Mouse (Mus musculus) gastrocnemius, postnatal 36 days (tissue): ENCODE data around the gene Mtr. TPM values are rescaled to one million over a fixed set of nuclear protein-coding genes. Genes with fewer than 3 reads are reported as not detected.

Source experiments
- DNase-seq, 2 experiments: peaks; one replicate each; pipeline ENCODE4 v3.0.0; 2022
- intact Hi-C: fragments of 180-260 bp; cut with DNase I; formaldehyde crosslinking; loops from one replicate; pipeline ENCODE4 v1.15.1; 2025
- long read RNA-seq, 2 experiments: library from polyadenylated mRNA; stranded (forward); transcript quantifications; one replicate each; pipeline ENCODE4 v2.0.0; 2021
- total RNA-seq, 2 experiments: library from RNA; stranded (reverse); gene quantifications; 2 replicates each; pipeline ENCODE4 v1.2.3; 2021

The Mtr gene
- total RNA-seq: 10 to 100 TPM; 14.0 to 14.8 TPM
- long read RNA-seq, experiment 1, partial matches to known transcripts: 1 of 4 reads
- long read RNA-seq, experiment 1, other reads (novel, unspliced or antisense): 3 of 4 reads
- long read RNA-seq, experiment 2, partial matches to known transcripts: 1 of 7 reads
- long read RNA-seq, experiment 2, other reads (novel, unspliced or antisense): 6 of 7 reads

DNA sequence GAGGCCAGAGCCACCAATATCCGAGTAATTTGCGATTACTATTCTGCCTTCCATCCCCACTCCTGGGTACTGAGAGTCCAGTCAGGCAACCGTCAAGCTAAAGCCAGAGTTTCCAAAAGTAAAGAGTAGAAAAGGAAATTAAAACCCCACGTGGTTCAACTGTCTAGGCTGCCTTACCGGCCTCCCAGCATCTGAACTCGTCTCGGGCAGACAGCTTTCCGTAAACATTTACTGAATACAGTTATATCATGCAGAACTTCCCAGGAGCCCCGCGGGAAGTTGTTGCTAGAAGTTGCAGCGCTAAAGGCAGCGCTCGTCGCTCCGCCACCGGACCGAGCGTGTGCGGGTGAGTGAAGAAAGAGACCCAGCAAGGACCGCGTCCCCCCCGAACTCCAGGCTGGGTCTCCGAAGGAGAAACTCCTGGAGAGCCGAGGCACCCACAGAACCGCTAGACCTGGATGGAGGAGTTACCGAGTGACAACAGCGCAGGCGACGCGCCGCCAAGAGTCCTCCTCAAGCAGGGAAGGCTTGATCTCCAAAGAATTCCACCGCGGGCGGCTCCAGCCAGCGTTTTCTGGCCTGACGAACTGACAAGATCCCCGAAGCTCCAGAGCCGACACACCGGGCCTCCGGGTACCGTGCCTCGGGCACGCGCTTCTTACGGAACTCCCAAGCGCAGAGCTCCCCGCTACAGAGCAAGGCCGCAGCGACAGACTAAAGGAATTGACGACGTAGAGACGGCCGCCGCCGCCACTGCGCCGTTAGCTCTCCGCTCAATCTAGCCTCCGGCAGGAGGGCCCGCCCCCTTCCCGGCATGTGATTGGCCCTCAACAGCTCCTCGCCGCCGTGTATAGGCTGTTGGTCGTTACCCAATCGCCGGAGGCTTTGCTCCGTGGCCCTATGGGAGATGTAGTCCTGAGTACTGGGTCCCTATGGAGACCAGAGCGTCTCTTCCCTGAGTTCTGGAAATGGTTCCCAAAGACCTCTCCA is at the start of gene Mtr:
Gene Mtr, minus strand, starts transcription at position 723 of the 990 bp plus-strand sequence.
- peak; percentile 85 to 93 for DNase-seq
- intact Hi-C loops: no loop called here

- intact Hi-C loops: no loop called here
- DNase-seq: no peak
Measured at GRCm38 (mm10) chr13:12307286-12307685, 49.4 kb upstream of the Mtr start.

DNA sequence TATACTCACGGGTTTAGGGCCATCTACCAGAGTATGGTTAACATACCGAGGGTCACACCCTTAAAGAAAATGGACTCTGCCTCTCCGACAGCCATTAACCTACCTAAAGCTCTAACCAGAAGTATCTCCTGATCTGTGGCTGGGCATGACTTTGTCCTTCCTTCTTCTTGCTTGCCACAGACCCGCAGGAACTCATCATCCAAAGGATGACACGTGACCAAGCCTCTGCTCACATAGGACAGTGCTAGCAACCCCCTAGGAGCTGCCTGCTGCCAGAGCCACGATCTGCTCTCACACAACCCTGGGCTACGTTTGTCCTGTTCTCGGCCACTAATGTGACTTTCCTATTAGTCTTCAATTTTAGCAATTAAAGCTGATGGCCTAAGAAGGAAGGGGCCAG is 47.6 kb upstream of the Mtr start:
- intact Hi-C loops: no loop called here

DNA sequence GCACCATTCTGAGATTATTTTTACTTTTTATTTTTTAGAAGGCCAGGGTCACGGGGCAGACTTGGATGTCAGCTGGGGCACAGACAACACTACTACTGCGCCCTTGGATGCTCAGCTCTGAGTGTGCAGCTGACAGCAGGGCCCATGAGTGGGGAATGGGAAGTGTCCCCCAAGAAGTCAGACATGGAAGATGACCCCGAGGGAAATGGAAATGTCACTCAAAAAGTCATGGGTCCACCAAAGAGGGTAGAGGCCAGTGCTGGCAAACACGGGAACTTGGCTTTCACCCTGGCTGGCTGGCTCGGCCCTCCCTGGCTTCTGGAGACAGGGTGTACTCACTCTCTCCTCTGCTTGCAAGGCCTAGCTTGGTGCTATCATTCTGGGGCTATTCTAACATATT is 47.1 kb upstream of the Mtr start:
- DNase-seq: no peak
- intact Hi-C loops: no loop called here

More for the DNA sequence above, 47.6 kb upstream of the Mtr start:
- no peak for DNase-seq

DNA sequence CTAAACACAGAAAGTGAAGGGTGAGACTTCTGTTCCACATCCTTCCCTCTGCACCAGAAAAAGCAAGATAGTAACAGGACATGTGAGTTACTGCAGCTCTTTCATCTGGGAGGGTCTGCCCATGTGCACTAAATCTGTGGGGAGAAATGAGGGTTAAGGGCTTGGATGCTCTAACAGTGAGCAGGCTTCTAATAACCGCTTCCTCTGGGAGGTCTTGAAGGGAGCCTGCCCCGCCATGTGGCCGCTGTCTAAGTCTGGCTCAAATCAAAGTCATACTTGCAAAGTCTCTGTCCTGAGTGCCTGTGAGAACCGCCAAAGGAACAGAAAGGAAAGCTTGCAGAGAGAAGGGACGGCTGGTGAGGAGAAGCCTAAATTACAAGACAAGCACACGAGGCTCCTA is 39.9 kb upstream of the Mtr start:
- intact Hi-C loops: no loop called here

DNA sequence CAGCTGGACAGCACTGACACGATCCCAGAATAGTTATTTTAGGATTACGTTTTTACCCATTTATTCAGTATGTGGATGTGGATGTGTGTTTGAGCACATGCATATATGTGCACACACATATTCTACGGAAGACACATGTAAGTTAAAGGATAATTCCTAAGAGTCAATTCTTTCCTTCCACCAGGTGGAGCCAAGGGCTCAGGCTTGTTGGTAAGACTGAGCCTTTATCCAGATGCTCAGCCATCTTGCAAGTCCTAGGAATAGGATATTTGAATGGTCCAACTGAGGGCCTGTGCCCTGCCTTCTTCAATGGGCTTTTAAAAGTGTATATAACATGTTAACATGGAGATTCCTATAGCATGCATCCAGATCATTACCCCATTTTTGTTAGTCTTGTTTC is 38.8 kb upstream of the Mtr start:
- intact Hi-C loops: loop anchor here (1.0 kb wide), 1 partner anchor 90 kb away; no protein-coding TSS in a partner anchor

More for the DNA sequence above, 39.9 kb upstream of the Mtr start:
- DNase-seq: no peak

DNA sequence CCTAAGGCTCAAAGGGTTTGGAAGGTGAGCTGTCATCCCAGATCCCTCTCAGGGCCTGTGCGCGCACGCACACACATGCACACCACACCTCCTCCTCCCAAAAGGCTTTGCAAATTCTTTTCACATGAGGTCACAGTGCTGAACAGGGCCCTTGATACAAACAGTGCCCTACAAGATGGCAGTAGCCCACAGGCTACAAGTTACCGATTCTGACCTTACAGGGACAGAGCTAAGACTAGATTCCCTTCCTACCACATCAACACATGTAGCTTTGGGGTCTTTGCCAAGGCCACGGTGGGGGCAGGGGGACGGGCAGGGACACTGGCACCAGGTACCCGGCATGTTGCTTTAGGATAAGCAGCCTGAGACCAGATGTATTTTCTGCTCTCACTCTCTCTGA is 35.9 kb upstream of the Mtr start:
- DNase-seq: no peak
- intact Hi-C loops: no loop called here

More for the DNA sequence above, 38.8 kb upstream of the Mtr start:
- DNase-seq: no peak

- intact Hi-C loops: no loop called here
- no peak for DNase-seq
Measured at GRCm38 (mm10) chr13:12290700-12291099, 32.8 kb upstream of the Mtr start.

DNA sequence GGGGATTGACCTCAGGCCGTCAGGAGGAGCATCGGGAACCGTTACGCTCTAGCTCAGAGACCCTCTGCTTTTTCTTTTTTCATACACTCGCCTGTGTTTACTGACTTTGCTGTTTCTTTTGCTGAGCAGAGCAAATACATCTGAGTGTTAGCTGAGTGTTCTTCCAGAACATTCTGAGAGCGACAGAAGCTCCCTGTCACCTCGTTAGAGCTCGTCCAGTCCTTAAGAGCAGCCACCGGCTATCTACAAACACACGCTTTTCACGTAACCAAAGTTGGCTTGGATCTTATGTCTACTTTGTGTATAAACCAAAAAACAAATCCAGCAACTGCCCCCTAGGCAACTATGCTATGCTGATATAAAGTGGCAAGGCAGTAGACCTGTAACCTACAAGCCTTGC is 26.6 kb upstream of the Mtr start:
- DNase-seq: no peak
- intact Hi-C loops: no loop called here

DNA sequence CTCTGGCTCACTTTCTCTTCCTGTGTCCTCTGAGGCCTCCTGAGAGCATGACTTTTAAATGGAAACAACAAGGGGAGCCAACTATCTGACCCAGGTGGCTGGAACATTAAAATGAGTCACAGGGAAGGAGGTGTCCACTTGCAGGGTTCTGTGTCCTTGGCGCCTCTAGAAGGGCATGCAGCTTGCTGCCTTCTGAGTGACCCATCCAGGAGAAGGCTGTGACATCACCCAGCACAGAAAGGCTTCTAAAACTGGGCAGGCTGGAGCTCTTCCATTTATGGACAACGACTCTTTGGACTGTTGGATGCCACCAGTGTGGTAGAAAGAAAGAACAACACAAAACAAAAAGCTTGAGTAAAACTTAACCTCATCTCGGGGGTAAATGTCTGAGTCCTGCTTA is 25.9 kb upstream of the Mtr start:
- intact Hi-C loops: no loop called here
- DNase-seq: peak in 1 of 2 experiments; percentile 28

GRCm38 (mm10) chr13:12274721-12275120 is 16.8 kb upstream of the Mtr start:
- intact Hi-C loops: no loop called here
- DNase-seq: no peak

- no peak for DNase-seq
- intact Hi-C loops: no loop called here
Measured at GRCm38 (mm10) chr13:12274220-12274619, 16.3 kb upstream of the Mtr start.

GRCm38 (mm10) chr13:12272953-12273352 is 15.0 kb upstream of the Mtr start:
- intact Hi-C loops: no loop called here
- DNase-seq: no peak

GRCm38 (mm10) chr13:12267971-12268370 is 10.1 kb upstream of the Mtr start:
- intact Hi-C loops: loop anchor here (1.0 kb wide), 1 partner anchor 57 kb away; no protein-coding TSS in a partner anchor
- no peak for DNase-seq

GRCm38 (mm10) chr13:12267097-12267496 is 9.2 kb upstream of the Mtr start:
- no peak for DNase-seq
- intact Hi-C loops: loop anchor here (1.0 kb wide), 1 partner anchor 56 kb away; no protein-coding TSS in a partner anchor

DNA sequence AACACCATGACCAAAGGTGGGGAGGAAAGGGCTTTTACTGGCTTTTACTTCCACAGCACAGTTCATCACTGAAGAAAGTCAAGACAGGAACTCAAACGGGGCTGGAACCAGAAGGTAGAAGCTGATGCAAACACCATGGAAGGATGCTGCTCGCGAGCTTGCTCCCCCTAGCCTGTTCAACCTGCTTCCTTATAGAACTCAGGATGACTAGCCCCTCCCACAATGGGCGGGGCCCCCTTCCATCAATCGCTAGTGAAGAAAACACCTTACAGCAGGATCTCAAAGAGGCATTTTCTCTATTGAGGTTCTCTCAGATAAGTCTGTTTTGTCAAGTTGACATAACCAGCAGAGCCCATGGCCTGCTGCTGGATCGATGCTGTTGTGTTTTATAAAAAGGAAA is 6.1 kb upstream of the Mtr start:
- no peak for DNase-seq
- intact Hi-C loops: no loop called here

DNA sequence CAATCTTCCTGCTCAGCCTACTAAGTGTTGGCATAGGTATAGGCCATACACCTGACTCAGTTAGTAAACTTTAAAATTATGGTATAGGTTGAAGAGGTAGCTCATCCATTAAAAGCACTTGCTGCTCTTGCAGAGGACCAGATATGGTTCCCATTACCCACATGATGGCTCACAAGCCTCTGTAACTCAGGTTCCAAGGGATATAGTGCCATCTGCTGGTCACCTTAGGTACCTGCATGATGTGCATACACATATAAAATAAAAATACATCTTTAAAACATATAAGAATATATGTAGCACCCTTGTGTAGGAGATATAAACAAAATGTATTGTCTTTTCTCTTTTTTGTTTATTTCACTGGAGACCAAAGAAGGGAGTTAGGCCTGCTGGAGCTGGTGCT is 3.6 kb upstream of the Mtr start:
- intact Hi-C loops: no loop called here
- no peak for DNase-seq

DNA sequence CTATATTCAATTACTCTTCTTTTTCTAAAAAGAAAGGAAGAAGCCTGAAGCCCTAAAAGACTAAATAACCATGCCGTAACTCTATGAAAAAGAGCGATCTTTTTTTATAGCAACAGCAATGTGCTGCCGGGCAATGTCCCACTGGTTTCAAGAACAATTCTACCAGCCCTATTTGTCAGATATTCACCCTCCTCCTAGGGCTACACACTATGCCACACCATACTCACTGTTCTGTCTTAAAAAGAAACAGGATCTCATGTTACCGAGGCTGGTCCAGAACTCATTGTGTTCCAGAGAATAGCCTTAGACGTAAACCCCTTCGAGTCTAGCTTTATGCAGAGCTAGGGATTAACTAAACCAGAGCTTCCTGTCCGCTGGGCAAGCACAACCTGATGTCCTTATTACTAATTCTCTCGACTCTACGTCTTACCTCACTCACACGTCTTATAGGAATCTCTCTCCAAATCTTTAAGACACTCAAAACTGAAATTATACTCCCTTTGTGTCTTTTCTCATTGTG is 982 bp downstream of the Mtr start:
- intact Hi-C loops: no loop called here
- no peak for DNase-seq

GRCm38 (mm10) chr13:12255911-12256705 is 1.8 kb downstream of the Mtr start:
- intact Hi-C loops: no loop called here
- DNase-seq: no peak

GRCm38 (mm10) chr13:12250496-12250895 is 7.4 kb downstream of the Mtr start:
- intact Hi-C loops: no loop called here

More at GRCm38 (mm10) chr13:12250496-12250895, 7.4 kb downstream of the Mtr start:
- DNase-seq: no peak
